Mouse (Mus musculus) brain, embryonic 18.5 days (tissue): Measurements from ENCODE around the gene Pim1.
"Not testable (repeated sequence)": the region's sequence is repeated elsewhere in the genome, so short reads cannot be mapped to it uniquely, and the experiment has no call there.

Experiments used
- DNase-seq: peaks from one replicate; pipeline ENCODE4 v3.0.0-alpha.2; 2012; ENCODE audit warnings: low read depth, low spot score

The Pim1 gene

GRCm38 (mm10) chr17:29490713-29491581 lies at the start of gene Pim1:
TSS of gene Pim1 (plus strand) at chr17:29490753.
- DNase-seq: no peak

- no peak for DNase-seq
Measured at GRCm38 (mm10) chr17:29441562-29441961, 49.0 kb upstream of the Pim1 start.

- DNase-seq: no peak
Measured at GRCm38 (mm10) chr17:29442131-29442557, 48.4 kb upstream of the Pim1 start.

- no peak for DNase-seq
Measured at GRCm38 (mm10) chr17:29443724-29444123, 46.8 kb upstream of the Pim1 start.

- no peak for DNase-seq
Measured at GRCm38 (mm10) chr17:29445072-29445471, 45.5 kb upstream of the Pim1 start.

GRCm38 (mm10) chr17:29447323-29447722 lies 43.2 kb upstream of the Pim1 start:
- no peak for DNase-seq

GRCm38 (mm10) chr17:29448055-29448454 lies 42.5 kb upstream of the Pim1 start:
- DNase-seq: no peak

GRCm38 (mm10) chr17:29448561-29448960 lies 42.0 kb upstream of the Pim1 start:
- DNase-seq: no peak

- no peak for DNase-seq
Measured at GRCm38 (mm10) chr17:29450899-29451840, 39.4 kb upstream of the Pim1 start.

- no peak for DNase-seq
Measured at GRCm38 (mm10) chr17:29451841-29452210, 38.7 kb upstream of the Pim1 start.

GRCm38 (mm10) chr17:29454119-29454518 lies 36.4 kb upstream of the Pim1 start:
- not testable (repeated sequence) for DNase-seq

- DNase-seq: no peak
Measured at GRCm38 (mm10) chr17:29455411-29456120, 35.0 kb upstream of the Pim1 start.

- no peak for DNase-seq
Measured at GRCm38 (mm10) chr17:29456476-29456875, 34.1 kb upstream of the Pim1 start.

GRCm38 (mm10) chr17:29456926-29457325 lies 33.6 kb upstream of the Pim1 start:
- DNase-seq: no peak

- no peak for DNase-seq
Measured at GRCm38 (mm10) chr17:29457795-29458560, 32.6 kb upstream of the Pim1 start.

GRCm38 (mm10) chr17:29459321-29460118 lies 31.0 kb upstream of the Pim1 start:
- DNase-seq: no peak

- no peak for DNase-seq
Measured at GRCm38 (mm10) chr17:29460119-29460505, 30.4 kb upstream of the Pim1 start.

- no peak for DNase-seq
Measured at GRCm38 (mm10) chr17:29463627-29464026, 26.9 kb upstream of the Pim1 start.

- no peak for DNase-seq
Measured at GRCm38 (mm10) chr17:29464068-29464467, 26.5 kb upstream of the Pim1 start.

GRCm38 (mm10) chr17:29464519-29465140 lies 25.9 kb upstream of the Pim1 start:
- DNase-seq: no peak
